Mouse (Mus musculus) neural tube, embryonic 10.5 days (tissue): Measurements from ENCODE around the gene Olfr1231.

Experiments used
- DNase-seq: peaks from one replicate; pipeline ENCODE4 v3.0.0-alpha.2; 2017; ENCODE audit warnings: low spot score; ENCODE audit errors: extremely low spot score

Olfr1231 gene

GRCm38 (mm10) chr2:89306974-89307373 lies at the start of gene Olfr1231:
TSS of gene Olfr1231 (minus strand) at chr2:89307074.
- DNase-seq, result no peak

- DNase-seq, result no peak
Measured at GRCm38 (mm10) chr2:89342298-89342697, 35.4 kb upstream of the Olfr1231 start, which contains the start of gene Olfr1233. TSS of gene Olfr1233 (minus strand) at chr2:89342398.

- DNase-seq, result no peak
Measured at GRCm38 (mm10) chr2:89329575-89329974, 22.7 kb upstream of the Olfr1231 start, which contains the start of gene Olfr1232. TSS of gene Olfr1232 (minus strand) at chr2:89329675.

GRCm38 (mm10) chr2:89297168-89297567 lies 9.7 kb downstream of the Olfr1231 start, which contains the start of gene Olfr1230:
TSS of gene Olfr1230 (minus strand) at chr2:89297268.
- no peak for DNase-seq

- DNase-seq, result no peak
Measured at GRCm38 (mm10) chr2:89287914-89288313, 19.0 kb downstream of the Olfr1231 start, which contains the start of gene Olfr1229. TSS of gene Olfr1229 (minus strand) at chr2:89288014.

- no peak for DNase-seq
Measured at GRCm38 (mm10) chr2:89253962-89254361, 52.9 kb downstream of the Olfr1231 start, which contains the start of gene Olfr1228. TSS of gene Olfr1228 (minus strand) at chr2:89254062.
